Mouse (Mus musculus) c-Kit-negative CD71-positive TER-119-positive erythroid progenitor cells, embryonic 14.5 days (primary cell): ENCODE measurements around the gene Tspan15.

Source experiments
- DNase-seq: peaks from one replicate; pipeline ENCODE4 v3.0.0-alpha.2; 2013; ENCODE audit warnings: low read depth, low spot score

The Tspan15 gene

DNA sequence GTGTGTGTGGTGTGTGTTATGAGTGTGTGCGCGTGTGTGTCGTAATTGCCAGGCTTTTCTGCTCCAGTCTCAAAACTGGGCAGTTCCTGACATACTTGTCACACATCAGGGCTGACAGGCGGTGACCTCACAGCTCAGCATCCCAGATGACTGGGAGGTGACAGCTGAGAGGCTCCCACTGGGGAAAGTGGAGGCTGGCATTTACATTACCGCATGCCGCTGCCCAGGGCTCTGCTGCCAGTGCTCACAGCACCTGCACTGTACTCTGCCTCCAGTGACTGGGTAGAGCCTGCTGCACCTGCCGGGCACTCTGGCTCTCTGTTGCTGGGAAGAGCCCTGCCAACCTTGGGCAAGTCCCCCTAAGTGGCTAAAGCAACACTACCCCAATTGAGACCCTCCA is 40.2 kb downstream of the Tspan15 start:
- DNase-seq: no peak

DNA sequence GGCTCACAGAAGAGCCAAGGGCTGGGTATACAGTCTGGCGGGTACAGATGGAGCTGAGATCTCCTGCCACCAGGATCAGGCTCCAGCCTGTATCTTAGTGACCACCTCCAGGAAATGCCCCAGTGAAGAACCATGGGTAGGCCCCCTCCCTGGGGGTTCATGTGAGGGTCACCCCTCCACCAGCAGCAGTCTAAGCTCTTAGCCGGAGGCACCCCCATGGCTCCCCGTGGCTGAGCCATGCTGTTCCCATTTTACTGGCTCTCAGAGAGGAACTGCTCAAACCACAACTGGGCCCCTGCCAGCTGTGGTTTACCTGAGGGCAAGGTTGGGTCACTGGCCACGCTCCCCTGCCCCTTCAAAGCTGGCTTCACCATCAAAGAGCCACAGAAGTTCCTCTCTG is 41.1 kb downstream of the Tspan15 start:
- DNase-seq: no peak

DNA sequence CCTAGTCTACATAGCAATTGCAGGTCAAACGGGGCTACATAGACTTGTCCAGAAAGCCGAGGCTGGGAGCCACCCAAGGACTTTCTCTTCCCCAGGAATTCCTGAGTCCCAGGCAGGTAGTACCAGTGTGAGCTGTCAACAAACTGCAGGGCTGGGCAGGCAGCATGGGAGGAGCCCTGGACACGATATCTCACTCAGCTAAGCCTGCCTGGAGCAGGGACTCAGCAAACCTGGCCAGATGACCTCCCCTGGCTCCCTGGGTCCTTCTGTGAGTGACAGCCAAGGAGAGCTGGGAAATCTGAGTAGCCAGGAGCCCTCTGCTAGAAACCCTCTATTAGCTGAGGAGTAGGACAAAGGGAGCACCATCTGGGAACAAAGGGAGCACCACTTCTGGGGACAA is 41.7 kb downstream of the Tspan15 start:
- no peak for DNase-seq

DNA sequence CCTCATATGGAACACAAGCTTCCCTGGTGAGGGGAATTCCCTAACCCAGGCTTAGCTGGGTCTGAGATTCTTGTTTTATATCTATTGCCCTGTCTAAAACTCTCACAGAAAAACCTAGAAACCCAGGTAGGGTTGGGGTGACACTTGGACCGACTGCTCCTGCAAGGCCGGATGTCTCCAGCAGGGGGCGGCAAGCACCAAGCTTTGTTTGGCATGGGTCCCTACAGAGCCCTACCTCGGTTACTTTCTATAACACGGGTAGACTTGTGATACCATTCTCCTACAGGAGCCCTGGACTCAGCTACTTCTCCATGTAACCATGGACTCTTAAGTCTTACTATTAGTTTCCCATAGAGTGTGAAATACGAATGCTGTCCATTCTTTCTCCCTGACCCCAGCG is 44.2 kb downstream of the Tspan15 start:
- DNase-seq: peak; percentile 50

DNA sequence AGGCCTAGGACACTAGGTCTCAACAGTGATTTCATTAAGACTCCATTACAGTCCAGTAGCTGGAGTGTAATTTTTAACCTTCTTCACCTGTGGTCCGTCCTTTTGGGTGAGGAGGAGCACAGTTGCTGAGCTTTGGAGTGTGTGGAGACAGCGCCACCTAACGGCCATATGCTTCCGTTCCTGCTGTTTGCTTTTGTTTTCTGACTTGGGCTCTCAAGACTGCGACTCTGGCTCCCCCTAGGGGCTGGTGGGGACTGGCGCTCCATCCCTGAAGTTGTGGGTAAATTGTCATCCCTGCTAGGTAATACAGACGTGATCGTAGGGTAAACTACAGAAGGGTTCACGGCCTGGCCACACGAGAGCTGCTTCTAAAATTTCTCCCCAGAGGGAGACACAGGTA is 48.0 kb downstream of the Tspan15 start:
- peak; percentile 79 for DNase-seq

DNA sequence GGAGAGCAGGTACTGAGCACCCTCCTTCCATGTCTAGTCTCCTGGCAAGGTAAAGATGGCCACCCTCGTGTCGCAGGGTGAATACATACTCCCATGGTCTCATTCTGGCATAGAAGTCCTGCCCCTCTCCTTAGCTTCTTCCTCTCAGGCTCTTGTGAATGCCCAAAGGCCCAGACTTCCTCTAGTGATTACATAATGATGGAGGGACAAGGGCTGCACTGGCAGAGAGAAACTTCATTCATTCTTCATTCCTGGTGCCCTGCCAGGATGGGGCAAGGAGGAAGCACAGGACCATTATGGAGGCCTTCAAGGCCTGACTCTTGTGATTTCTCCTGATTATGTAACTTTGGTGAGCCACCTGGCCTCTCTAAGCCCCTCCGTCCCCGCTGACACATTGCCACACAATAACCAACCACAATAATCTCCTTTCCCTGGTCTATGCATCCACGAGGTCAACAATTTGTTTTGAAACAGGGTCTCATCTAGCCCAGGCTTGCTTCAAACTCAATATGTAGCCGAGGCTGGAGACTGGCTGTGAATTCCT is 48.5 kb downstream of the Tspan15 start:
- DNase-seq: no peak

DNA sequence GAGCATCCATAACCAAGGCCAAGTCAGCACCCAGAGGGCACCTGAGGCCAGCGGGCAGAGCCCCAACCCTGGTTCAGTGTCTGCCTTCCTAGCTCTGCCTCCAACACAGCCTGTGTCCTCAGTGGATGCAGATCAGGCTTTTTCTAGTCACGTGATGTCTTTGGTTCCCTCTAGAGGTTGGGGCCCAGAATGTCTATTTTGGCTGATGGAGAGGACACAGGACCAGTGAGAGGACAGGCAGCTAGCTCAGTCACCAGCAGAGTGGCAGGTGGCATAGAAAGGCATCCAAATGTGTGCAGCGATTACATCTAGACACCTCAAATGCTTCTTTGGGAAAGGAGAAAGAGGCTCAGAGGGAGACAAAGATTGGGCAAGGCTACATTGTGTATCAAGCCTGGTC is 49.4 kb downstream of the Tspan15 start:
- DNase-seq: no peak

DNA sequence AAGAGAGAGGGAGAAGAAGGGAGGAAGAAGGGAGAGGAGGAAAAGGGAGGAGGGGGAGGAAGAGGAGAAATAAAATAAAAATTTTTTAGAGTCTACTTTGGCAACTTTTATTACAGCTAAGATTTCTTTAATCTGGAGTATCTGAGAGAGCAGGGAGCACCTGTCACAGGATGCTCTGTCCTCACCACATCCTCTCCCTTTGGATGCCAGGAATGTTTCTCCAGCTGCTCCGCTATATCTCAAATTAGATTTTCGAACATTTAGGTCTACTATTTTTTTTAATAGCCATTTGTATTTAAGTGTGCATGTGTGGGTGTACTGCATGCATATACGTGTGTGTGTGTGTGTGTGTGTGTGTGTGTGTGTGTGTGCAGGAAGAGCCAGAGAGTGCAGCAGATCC is 51.1 kb downstream of the Tspan15 start:
- no peak for DNase-seq

DNA sequence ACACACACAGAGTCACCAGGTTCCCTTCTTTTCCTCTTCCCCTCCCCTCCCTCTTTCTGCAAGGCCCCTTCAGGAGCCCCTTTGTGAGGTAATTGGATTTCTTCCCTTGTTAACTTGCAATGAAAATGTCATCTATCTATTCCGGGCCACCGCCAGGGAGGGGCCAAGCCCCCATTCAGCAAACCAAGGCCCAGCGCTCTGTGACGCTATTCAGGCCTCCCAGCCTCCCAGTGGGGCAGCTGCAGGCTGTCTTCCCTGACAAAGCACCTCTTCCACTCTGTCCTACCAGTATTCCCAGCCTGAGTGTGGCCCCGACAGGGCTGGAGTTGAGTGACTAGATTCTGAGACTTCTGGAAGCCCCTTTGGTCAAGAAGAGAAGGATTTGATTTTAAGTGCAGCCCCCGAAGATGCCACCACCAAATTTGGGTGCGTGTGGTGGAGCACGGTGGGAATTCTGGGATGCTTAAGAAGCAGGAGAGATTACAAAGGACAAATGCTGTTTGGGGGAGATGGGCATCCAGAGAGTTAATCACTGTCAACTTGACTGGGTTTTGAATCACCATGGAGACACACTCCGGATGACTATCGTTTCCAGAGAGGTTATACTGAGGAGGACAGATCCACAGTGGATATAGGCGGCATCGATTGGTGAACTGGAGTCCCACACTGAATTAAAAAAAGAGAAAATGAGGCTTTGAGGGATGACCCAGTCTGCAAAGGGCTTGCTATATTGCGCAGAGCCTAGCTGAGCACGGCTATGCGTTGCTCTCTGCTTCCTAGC is 56.3 kb downstream of the Tspan15 start:
- DNase-seq: no peak

DNA sequence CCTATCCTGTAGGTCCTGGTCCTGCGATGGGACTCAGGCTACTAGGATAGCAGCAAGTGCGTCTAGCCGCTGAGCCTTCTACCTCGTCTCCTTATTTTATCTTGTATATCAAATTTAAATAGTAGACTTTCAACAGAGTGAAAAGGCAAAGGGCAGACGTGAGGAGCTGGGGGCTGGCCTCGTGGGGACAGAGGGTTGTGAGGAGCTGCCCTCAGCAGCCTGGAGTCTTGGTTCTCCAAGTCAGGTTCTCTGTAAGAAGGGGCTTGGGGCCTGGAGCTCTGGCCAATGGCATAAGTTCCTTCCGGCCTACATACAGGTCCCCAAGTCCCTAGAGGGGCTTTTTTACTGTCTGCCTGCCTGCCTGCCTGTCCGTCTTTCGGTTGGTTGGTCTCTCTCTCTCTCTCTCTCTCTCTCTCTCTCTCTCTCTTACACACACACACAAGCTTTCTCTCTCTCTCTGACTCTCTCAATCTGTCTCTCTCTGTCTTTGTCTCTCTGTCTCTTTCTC is 57.1 kb downstream of the Tspan15 start:
- no peak for DNase-seq

DNA sequence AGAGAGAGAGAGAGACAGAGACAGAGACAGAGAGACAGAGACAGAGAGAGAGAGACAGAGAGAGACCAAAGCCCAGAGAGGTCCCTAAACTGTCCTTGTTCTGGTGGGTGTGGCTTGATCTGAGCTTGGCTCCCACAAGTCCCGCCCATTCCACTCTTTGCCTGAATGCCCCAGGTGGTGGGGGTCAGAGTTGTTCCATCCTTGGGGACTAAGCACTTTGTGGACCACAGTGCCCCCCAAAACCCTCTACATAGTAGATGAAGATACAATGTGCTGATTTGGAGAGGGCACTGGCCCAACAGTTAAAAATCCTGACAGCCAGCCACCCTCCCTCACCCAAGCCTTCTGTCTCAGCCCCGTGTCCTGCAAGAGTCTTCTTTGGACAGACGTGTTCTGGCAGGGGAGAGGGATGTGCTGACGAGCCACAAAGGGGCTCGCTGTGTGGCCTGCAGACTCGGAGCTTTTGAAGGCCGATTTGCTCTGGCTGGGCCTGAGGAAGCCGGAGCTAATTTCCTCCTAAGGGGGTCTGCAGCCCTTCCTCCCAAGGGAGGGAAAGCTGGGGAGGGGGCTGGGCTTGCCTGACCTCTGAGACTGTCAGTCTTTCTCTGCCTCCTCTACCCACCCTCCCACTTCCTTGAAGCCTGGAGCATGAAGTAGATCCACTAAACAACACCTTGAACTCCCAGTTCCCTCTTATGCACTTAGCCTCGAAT is 58.1 kb downstream of the Tspan15 start:
- no peak for DNase-seq

DNA sequence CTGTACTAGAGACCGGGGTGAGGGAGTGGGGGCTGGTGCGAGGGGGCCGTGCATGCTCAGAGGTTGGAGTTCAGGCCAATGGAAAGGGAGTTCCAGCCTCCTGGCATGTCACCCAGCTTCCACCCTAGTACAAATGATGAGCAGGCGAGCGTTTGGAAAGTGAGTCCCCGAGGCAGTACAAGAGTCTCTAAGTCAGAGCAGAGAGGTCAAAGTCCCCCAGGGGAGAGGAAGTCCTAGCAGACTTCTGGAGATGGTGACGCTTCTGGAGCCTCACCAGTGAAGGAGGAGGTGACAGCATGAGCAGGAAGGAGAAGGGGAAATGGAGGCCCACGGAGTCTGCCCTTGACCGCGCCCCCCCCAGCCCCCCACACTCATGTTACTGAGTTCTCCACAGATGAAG is 68.6 kb downstream of the Tspan15 start:
- DNase-seq: no peak

DNA sequence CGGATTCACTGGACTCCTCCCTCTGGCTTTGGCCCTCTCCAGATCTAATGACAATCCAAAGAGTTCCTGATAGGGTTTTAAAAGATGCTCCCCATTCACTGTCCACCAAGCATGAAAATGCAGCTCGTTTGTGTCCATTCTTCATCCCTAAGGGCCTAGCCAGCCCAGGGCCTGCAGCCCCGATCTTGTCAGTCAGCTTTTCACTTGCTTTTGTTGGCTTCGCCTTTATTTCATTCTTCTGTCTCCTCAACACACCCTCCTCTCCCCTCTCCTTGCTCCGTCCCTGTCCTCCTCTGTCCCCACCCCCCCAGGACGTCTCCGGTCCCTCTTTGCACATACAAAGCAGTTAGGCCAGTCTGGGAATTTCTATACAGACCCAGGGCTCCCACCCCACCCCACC is 81.1 kb downstream of the Tspan15 start:
- DNase-seq: no peak

DNA sequence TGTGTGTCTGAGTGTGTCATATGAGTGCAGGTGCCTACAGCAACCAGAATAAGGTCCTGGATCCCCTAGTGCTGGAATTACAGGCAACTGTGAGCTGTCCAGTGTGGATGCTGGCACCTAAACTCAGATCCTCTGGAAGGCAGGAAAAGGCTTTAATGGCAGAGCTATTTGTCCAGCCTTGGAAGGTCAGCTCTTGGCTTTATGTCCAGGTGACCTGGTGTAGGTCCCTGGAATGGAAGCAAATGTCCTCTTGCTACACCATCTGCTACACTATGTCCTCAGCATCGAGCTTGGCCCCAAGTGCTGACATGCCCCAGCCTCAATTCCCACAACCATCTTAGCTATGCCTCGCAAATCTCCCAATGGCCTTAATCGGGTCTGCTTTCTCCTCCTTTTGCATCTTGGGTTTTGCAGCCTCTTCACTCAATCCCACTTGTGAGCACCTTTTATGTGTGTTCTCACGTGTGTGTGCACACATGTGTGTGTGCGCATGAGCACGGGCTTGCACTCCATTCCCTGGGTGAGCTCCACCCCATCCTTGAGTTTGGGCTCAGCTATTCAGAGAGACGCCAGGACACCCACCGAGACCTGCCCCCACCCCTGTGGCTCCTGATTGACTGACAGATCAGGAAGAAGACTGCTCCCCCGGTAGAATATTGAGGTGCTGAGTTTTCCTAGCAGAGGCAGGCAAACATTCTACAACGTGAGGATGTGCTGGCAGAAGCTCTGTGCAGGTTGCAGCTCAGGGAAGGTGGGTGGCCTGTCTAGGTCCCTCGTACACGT is 83.4 kb downstream of the Tspan15 start:
- no peak for DNase-seq

DNA sequence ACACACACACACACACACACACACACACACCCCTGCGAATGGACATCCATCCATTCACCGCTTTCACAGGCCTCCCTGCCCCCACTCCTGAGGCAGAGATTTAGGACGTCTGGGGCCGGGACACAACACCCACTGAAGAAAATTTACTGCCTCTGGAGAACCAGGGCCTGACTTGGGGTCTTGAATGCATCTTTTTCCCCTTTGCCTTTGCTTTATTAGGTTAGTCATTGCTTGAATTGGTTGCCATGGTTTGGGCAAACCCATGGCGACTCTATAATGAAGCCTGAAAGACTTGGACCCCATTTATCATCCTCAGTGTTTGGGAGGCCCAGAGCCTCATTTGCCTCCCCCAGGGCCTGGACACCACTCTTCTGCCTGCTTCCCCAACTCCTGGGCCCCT is 85.1 kb downstream of the Tspan15 start:
- DNase-seq: no peak

DNA sequence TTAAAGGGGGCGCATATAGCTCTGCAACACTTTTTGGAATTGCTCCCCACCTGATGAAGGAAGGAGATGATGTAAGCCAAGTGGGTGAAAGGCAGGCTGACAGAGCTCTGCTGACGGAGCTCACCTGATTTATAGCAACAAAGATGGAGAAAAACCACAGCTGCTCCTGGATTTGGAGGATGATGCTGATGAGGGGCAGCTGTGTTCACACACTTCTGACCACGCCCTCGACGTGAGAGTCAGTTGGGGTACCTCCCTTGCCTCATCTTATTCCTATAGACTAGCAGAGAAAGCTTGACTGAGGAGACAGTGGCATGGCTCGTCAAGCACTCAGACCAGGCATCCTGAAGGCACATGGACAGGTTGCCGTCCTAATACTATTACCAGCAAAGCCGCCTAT is 87.2 kb downstream of the Tspan15 start, which contains the start of gene Fam241b:
Gene Fam241b (minus strand): TSS at position 101 of the 400 bp plus-strand sequence.
- DNase-seq: no peak

DNA sequence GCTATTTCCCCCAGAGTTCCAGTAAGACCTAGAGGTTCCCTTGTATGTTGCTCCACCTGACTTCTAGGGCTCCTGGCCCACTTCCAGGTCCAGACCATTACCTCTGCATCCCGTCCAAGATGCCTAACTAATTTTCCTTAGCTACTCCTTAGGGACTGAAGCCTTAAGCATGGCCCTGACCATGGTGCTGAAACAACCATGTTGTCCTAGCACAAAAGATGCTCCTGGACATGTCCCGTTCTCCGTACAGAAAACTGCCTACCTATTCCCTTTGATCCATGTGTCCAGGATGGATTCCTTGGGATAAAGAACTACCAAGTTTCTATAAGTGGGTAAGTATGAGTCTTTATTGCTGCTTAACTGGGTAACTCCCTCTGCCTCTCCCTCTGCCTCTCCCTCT is 93.0 kb downstream of the Tspan15 start:
- no peak for DNase-seq

DNA sequence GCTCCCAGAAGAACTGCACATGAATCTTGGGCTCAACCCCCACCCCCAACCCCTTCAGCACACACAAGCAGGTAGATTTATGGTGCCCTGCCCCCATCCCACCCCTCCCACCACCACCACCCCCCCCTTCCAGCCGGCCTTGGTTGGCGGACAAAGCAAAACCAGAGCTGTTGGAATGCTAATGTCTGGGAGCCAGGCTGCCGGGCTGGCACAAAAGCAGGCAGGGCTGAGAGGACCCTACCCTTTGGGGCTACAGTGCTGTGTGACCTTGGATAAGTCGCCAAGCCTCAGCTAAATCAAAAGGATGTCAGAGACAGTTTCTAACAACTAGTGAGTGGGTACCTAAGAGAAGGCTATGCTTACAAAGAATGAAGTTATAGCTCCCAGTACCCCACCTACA is 93.9 kb downstream of the Tspan15 start:
- DNase-seq: no peak

DNA sequence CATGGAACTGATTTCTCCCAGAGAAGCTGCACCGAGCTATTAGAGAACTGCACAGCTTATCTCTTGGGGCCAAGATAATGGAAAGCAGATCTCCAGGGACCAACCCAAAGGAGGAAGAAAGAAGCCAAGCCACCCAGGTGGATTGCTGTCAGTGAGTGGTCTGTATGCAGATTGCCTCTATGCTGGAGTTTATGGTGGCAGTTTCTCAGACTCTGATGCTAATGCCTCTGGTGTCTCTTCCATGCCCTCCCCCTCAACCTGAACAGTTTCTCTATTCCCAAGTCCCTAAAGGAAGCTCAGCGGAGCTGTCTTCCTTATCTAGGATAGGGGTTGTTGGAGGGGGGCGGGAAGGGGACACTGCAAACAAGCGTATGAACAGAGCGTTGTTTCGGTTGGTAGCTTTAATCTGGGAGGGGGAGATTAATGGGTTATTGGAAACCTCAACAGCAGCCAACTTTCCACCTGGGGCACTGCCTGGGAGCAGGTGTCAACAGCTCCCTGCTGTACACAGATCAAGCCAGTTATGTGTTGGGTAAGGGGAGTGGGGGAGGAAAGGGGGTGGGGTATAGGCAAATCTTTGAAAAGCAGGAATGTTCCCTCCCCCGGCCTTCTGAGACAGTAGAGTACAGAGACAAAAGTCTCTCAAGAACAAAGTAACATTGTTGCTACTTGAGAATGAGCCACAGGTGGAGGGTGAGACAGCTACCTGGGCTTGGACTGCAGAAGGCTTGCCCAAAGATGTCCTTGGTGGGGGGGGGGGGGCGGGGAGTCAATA is 95.2 kb downstream of the Tspan15 start:
- DNase-seq: no peak
